Mouse (Mus musculus): ENCODE measurements around the gene Tmem262.

Tmem262 gene

DNA sequence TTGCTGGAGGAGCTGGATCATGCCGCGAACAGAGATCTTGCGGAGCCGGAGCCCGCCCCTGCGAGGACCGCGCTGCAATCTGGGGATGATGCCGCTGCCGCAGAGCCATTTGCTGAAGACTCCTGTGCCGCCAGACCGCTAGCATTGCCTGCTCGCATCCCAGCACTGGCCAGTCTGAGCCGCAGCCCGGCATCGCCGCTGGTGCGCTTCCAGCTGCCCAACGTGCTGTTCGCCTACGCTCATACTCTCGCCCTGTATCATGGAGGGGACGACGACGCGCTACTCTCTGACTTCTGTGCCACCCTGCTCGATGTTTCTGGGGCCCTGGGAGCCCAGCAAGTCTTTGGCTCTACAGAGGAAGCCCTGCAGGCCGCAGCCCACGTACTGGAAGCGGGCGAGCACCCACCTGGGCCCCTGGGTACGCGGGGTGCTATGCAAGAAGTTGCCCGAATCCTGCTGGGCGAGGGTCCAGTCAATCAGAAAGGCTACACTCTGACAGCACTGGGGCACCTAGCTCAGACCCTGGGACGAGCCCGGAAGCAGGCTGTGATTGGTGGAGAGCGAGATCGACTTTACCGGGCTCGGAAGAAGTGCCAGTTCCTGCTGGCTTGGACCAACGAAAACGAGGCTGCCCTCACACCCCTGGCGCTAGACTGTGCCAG is 18.1 kb upstream of the Tmem262 start:
- peak; percentile 33 for DNase-seq

DNA sequence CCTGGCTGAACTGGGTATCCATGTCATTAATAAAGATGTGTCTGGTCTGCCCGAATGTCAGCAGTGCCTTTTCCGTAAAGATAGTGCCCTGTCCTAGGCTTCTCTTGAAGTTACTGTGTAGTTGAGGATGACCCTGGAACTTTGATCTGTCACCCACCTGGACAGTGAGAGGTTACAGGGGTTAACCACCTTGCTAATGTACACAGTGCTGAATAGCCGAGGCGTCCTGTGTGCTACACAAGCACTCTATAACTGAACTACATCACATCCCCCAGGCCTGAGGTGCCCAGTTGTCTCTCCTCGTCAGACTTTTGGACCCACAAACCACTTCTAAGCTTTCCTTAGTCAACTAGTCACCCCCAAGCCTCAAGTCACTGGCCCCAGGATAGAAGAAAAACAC is 17.4 kb upstream of the Tmem262 start:
- DNase-seq: no peak

DNA sequence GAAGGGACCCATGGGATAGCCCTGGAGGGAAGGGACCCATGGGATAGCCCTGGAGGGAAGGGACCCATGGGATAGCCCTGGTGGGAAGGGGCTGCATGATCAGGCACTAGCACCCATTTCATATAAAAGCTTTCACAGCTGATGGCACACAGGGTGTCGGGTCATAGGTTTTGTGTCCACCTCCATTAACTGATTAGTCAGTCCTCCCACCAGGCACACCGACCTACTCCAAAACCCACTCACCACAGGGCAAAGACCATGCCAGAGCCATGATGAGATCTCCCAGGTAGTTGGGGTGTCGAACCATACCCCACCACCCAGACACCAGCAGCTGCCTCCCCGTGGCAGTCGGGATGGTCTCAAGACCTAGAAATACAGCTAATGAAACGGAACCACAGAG is 16.8 kb upstream of the Tmem262 start:
- DNase-seq: no peak

DNA sequence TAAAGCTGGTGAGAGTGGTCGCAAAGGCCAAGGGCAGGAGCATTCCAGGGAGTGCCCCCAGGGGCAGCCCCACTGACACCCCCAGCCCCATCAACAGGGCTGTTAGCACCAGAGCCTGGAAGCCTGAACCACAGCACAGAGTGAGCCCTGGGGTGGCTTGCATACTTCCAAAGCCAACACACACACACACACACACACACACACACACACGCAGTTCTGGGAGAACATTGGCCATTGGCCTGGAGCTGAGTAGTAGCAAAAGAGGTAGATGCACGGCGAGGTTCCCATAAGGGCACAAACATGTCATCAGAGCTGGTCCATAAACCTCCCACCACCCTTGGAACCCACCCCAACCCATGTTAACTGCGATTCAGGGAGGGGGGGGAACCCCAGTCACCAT is 13.3 kb upstream of the Tmem262 start:
- no peak for DNase-seq

- DNase-seq: peak; percentile 84
Measured at GRCm38 (mm10) chr19:6067011-6067723, 12.7 kb upstream of the Tmem262 start.

DNA sequence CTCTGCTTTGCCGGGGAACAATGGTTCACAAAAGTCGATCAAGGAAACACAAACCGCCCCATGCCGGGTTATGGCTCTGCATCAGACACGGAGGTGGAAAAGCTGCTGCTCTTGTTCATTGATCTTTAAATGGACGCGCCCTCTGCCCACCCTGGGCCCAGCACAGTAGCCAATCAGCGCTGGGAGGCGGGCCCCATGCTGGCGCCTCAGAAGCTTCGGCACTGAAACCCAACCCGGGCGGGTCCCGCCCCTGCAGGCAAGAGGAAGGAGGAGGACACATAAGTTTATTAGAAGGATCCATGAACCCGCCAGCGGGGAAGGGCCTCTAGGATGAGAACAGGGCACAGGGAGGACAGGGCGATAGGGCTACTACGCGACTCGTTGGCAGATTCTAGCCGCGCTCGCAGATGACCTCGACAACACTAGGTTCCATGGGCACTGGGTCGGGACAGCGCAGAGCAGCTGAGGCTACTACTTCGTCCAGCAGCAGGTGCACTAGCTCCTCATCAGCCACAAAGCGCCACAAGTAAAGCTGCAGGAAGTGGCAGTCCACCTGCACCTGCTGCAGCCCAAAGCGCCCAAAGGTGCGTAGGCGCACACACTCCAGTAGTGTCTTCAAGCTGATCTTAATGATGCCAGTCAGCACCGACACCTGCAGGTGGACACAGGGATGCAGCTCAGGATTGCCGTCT is 12.0 kb upstream of the Tmem262 start, which contains the start of gene Tm7sf2:
Tm7sf2 (minus strand) TSS at position 650 of the 692 bp plus-strand sequence.
- peak; percentile 90 for DNase-seq

- no peak for DNase-seq
Measured at GRCm38 (mm10) chr19:6068951-6069350, 10.9 kb upstream of the Tmem262 start.

DNA sequence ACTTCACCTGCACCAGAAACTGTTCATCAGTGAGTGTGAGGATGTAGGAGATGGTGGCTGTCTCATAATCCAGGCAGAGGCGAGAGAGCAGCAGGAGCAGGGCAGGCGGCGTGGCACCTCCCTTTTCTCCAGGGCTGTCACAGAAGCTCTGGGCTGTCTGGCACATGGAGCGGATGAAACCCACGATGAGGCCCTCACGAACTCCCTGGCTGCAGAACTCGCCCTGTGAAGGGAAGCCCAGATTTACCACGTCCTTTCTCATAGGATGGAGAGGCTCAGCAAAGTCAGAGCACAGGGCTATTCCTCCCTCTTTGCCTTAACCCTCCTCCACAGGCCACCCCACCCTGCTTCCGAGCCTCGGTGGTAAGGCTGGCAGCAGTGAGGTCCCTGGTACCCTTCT is 10.0 kb upstream of the Tmem262 start:
- DNase-seq: no peak

DNA sequence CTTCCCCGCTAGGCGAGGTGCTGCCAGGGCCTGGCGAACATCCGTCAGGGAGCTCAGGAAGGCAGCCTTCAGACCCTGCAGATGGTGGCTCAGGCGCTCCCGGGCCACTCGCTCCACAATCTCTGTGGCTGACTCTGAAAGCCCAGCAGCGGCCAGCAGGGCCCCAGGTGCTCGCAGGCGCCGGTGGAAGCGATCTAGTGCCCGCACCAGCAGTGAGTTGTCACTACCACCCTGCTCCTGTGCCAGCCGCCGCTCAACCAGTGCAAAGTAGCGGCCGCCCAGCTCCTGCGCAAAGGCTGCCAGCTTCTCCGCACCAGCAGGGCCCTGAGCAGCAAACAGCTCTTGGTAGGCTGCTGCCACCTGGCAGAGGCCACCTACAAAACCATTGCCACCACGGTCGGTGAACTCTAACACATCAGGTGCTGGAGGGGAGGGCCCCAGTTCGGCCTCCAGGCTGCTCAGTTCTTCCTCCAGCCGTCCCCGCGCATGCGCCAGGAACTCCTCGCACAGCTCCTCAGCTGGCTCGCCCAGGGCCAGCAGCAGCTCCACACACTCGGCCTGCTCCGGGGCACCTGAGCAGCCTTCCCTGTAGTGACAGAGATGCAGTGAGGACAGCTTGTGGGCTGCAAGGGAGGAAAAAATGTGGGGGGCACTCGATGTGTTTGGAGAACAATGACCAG is 9.1 kb upstream of the Tmem262 start:
- no peak for DNase-seq

DNA sequence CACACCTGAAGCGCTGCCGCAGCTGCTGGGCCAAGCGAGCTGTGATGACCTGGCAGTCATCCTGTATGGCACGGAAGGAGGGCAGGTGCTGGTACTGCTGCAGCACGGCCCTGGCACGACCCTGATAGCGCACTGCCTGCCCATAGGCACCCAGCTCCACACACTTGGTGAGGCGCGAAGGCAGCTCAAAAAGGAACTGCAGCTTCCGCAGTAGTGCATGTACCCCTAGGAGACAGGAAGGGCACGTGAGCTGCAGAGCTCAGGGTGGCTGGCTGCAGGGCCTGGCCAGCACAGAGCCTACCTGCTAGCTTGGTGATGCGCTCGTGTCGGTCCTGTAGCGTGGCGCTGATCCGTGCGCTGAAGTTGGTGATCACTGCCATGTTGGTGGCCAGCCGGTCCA is 8.6 kb upstream of the Tmem262 start:
- no peak for DNase-seq

- no peak for DNase-seq
Measured at GRCm38 (mm10) chr19:6073889-6074288, 5.9 kb upstream of the Tmem262 start.

DNA sequence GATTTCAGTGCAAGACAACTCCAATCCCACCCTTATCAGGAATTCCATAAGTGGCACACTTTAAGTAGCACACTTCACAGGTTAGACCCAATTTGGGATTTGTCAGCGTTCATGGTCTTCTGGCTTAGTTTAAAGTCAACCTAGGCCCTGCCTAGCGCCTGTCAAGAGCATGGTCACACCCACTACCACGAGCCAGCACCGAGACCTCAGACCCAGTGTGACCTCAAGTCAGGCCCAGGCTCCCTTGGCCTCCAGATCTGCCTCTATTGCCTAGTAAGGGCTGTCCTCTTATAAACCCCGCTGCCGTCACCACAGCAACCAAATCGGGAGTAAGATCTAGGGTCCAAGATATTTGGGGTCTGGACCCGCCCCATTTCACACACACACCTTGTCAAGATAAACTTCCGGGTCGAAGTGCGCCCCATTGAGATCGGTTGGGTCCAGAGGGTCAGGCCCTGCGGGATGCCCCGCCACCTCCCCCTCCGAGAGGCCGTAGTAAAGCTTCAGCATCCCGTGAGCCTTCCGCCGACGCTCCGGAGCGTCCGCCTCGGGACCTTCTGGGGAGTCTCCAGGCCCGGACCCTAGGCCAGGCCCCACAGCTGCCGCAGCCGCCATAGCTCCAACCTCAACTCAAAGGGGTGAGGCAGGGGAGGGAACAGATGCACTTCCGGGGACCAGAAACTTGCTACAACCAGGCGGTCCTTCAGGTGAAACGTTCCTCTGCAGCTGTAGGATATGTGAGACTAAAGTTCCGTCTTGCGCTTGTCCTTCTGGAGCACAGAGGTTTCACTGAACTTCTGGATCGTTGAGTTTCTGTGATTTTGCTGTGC is 3.1 kb upstream of the Tmem262 start, which contains the start of gene Vps51:
Vps51 (minus strand) TSS at position 668 of the 830 bp plus-strand sequence.
- DNase-seq: peak; percentile 87

GRCm38 (mm10) chr19:6082156-6082555 is 2.3 kb downstream of the Tmem262 start, which contains the start of gene Gm28374:
Gene Gm28374 (minus strand): TSS chr19:6082256.
- no peak for DNase-seq

GRCm38 (mm10) chr19:6084478-6085248 is 4.8 kb downstream of the Tmem262 start, which contains the start of the genes Zfpl1 and Cdca5:
Gene Zfpl1 (minus strand): TSS chr19:6084956.
Gene Cdca5 (plus strand): TSS chr19:6084983.
- peak; percentile 95 for DNase-seq

DNA sequence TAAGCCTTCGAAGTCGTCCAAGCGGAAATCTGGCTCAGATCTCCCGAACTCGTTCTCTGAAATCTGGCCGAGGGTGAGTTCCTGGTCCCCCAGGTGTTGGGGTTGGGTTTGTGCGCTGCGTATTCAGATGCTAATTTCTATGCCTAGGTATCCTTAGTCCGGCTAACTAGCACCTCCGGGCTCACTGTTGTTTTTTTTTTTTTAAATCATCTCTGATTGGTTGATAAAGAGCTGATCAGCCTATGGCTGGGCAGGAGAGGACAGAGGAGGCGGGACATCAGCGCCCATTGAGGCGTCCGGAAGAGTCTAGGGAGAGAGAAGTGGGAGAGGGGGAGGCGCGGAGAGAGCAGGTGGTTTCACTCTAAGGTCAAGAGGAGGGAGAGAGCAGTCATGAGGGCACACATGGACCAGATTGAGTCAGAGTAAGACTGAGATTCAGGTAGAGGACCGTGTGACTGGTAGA is 5.6 kb downstream of the Tmem262 start:
- peak; percentile 48 for DNase-seq

- no peak for DNase-seq
Measured at GRCm38 (mm10) chr19:6088841-6089240, 9.0 kb downstream of the Tmem262 start.

GRCm38 (mm10) chr19:6094119-6094518 is 14.3 kb downstream of the Tmem262 start, which contains the start of gene AC131692.1:
Gene AC131692.1 (plus strand): TSS chr19:6094419.
- DNase-seq: no peak

DNA sequence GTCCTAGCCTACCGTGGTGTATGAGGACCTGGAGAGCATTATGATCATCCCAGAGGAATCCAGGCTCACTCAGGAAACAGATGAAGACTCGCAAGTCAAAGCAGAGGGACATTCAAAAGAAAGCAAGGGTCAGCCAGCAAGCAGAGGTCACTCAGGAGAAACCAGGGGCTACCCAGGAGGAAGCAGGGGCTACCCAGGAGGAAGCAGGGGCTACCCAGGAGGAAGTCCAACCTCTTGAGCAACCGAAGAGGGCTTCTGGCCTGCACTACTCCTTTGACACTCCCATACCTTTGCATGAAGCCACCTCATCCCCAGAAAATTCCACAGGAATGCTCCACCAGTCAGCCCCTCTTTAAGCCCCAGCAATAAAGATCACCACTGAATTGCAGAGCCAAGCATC is 18.0 kb downstream of the Tmem262 start:
- no peak for DNase-seq

- DNase-seq: no peak
Measured at GRCm38 (mm10) chr19:6101186-6101585, 21.4 kb downstream of the Tmem262 start.

GRCm38 (mm10) chr19:6102169-6102853 is 22.5 kb downstream of the Tmem262 start:
- DNase-seq: no peak

Measured in lung, postnatal 14 days (tissue).